Mouse (Mus musculus) E14TG2a.4 (cell line): ENCODE measurements around the gene Itgb5.
A peak's percentile ranks its signal among the peaks of the same experiment; 100 is the strongest.

ENCODE experiments used
- H3K27me3 ChIP-seq: 2 replicates; pipeline ENCODE4 v1.6.1; 2014; ENCODE audit warnings: low read length, control low read depth; ENCODE audit not compliant: insufficient read depth
- H3K36me3 ChIP-seq: 2 replicates; pipeline ENCODE4 v1.6.1; 2014; ENCODE audit warnings: low read length, control low read depth; ENCODE audit not compliant: insufficient read depth
- H3K4me1 ChIP-seq: replicated peaks from 2 replicates; pipeline ENCODE4 v1.6.1; 2014; ENCODE audit warnings: low read depth, low read length, control low read depth
- H3K4me3 ChIP-seq: replicated peaks from 2 replicates; pipeline ENCODE4 v1.5.1; 2014; ENCODE audit warnings: mild to moderate bottlenecking, low read length
- H3K9me3 ChIP-seq: 2 replicates; pipeline ENCODE4 v1.6.1; 2014; ENCODE audit warnings: low read length, control low read depth
- CTCF ChIP-seq: conservative IDR thresholded peaks from 2 replicates; pipeline ENCODE4 v1.5.1; 2014; ENCODE audit warnings: low read length
- NANOG ChIP-seq: IDR thresholded peaks from 2 replicates; pipeline ENCODE4 v1.6.1; 2014; ENCODE audit warnings: borderline replicate concordance, low read length, mixed read lengths
- POU5F1 ChIP-seq: IDR thresholded peaks from 2 replicates; pipeline ENCODE4 v1.6.1; 2014; ENCODE audit warnings: low read length, borderline replicate concordance

The Itgb5 gene

DNA sequence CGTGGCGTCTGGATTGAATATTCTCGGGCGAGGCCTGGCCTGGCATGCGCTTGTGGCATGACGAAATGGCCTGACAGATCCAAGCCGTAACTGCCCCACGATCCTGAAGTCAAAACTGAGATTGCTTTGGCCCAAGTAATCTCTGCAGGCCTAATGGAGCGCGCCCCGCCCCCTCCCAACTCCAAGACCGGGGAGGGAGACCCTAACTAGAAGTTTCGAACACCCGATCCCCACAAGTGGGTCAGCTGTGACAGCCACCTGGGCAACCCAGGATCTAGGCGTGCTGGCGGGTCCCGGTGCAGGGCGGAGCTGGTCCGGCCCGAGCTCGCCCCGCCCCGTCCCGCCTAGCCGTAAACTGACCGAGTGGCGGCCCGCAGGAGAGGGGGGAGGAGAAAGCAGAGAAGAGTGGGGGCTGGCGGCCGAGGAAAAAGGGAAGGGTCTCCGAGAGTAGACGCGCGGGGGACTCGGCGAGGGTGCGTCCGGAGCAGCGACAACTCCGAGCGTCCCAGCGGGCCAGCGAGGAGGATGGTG, at the start of gene Itgb5:
Itgb5 (plus strand) TSS at position 365 of the 531 bp plus-strand sequence.
- Histone ChIP-seq H3K4me1 (peaks cover 27% of the 10 kb centered on the region), H3K4me3 (peak within 1 kb of the TSS; percentile 93), H3K9me3 (peaks cover 24% of the 10 kb centered on the region), H3K36me3 (no peaks in the 10 kb centered on the region), H3K27me3 (peaks cover 28% of the 10 kb centered on the region)
- TF ChIP-seq NANOG (no peak), CTCF (no peak), POU5F1 (no peak)

DNA sequence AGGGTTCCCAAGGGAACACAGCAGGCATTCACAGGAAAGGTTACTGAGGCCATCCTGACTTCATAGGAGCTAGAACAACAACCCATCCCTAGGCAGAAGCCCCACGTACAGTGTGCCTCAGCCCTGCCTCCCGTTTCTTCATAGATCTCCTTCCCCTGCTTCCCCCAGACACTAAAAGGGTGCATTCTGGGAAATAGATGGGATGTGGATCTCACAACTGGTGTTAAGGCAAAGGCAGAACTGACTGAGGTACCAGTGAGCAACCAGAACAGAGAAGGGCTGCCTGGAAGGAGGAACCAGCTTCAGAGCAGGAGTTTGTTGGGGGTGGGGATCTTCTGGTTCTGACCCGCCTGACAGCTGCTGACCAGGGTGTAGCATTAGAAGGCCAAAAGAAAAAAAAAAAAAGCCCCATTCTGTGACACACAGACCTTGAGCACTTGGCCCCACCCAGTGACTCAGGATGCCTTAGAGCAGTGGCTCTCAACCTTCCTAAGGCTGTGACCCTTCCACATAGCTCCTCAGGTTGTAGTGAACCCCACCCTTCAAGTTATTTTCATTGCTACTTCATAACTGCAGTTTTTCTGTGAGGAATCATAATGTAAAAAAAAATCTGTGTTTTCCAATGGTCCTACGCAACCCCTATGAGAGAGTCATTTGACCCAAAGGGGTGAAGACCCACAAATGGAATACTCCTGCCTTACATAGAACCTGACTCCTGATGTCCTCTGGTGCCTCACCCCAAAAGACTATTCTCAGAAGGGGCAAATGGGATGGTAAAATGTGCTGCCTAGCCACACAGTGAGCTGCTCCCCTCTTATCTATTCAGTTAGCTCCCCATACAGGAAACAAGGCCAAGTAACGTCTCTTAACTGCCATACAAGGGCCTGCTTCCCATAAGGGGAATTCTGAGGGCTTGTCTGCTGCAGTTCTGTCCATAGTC, 47.4 kb upstream of the Itgb5 start:
- Histone ChIP-seq H3K27me3 (no peaks in the 10 kb centered on the region; the same call in 1 of the 2 replicates), H3K4me3 (no peak overlapping the region), H3K9me3 (no peaks in the 10 kb centered on the region), H3K36me3 (no peaks in the 10 kb centered on the region), H3K4me1 (peaks cover 13% of the 10 kb centered on the region)
- TF ChIP-seq POU5F1, result no peak
- no peak for TF ChIP-seq NANOG
- TF ChIP-seq CTCF, result no peak

DNA sequence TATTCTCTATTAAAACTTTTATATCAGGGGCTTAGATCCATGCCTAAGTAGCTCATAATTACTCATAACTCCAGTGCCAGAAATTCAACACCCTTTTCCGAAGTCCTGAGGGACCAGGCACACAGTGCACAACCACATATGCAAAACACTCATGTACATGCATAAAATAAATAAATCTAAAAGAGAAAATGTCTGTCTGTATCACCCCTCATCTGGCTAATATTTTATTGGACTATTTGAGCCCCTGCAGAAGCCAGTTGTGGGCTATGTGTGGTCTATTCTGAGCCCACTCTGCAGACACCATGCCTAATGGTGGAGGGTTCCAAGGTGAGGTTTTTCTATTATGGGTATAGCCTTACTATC, 46.8 kb upstream of the Itgb5 start:
- H3K27me3 ChIP-seq, result no peaks in the 10 kb centered on the region; the same call in 1 of the 2 replicates

DNA sequence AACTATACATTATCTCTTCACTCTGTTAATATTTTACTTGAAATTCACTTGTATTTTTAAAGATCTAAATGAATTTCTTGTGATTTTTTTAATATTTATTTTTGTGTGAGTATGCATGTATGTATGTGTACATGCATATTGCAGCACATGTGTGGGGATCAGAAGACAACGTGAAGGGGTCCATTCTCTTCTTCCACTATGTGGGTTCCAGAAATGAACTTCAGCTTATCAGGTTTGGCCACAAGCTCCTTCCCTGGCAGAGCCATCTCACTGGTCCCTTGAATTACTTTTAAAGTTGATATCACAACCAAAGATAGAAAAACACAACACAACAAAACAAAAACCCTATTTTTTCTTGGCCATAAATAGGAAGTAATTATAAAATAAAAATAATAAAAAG, 44.9 kb upstream of the Itgb5 start:
- Histone ChIP-seq H3K4me1 (peaks cover 13% of the 10 kb centered on the region), H3K9me3 (no peaks in the 10 kb centered on the region), H3K4me3 (no peak overlapping the region), H3K27me3 (no peaks in the 10 kb centered on the region), H3K36me3 (no peaks in the 10 kb centered on the region)
- TF ChIP-seq NANOG (no peak), CTCF (no peak), POU5F1 (no peak)

More for the DNA sequence above, 46.8 kb upstream of the Itgb5 start:
- peaks cover 13% of the 10 kb centered on the region for H3K4me1 ChIP-seq
- no peak overlapping the region for H3K4me3 ChIP-seq
- H3K36me3 ChIP-seq, result no peaks in the 10 kb centered on the region
- no peak for TF ChIP-seq CTCF
- TF ChIP-seq POU5F1, result no peak
- TF ChIP-seq NANOG, result no peak
- H3K9me3 ChIP-seq, result no peaks in the 10 kb centered on the region

DNA sequence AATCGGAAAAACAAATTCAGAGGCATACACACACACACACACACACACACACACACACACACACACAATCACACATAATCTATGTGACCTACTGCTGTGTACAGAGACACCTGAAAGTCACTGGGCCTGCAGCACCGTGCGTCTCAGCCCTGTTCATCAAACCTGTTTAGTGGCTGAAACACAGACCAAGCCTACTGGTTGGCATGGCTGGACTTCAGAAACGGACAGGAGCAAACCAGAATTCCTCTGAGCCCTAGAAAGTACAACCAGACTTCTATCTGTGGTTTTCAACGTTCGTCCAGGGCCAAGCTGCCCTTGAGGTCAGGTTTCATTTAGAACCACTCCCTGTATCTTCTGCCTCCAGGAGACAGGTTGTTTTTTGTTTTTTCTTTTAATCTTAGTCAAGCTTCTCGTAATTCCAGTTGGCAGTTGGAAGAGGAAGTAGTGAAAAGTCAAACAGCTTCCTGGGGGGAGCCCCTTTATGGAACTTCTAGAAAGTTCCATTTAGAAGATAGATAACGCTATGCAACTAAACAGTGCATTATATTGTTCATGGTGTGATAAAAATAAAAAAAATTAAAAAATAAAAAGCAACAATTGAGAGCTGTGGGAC, 44.3 kb upstream of the Itgb5 start:
- H3K4me1 ChIP-seq, result peaks cover 13% of the 10 kb centered on the region
- H3K9me3 ChIP-seq, result peaks cover 3% of the 10 kb centered on the region
- no peak overlapping the region for H3K4me3 ChIP-seq
- no peaks in the 10 kb centered on the region for H3K36me3 ChIP-seq
- no peaks in the 10 kb centered on the region for H3K27me3 ChIP-seq
- TF ChIP-seq CTCF (no peak), NANOG (no peak), POU5F1 (no peak)

DNA sequence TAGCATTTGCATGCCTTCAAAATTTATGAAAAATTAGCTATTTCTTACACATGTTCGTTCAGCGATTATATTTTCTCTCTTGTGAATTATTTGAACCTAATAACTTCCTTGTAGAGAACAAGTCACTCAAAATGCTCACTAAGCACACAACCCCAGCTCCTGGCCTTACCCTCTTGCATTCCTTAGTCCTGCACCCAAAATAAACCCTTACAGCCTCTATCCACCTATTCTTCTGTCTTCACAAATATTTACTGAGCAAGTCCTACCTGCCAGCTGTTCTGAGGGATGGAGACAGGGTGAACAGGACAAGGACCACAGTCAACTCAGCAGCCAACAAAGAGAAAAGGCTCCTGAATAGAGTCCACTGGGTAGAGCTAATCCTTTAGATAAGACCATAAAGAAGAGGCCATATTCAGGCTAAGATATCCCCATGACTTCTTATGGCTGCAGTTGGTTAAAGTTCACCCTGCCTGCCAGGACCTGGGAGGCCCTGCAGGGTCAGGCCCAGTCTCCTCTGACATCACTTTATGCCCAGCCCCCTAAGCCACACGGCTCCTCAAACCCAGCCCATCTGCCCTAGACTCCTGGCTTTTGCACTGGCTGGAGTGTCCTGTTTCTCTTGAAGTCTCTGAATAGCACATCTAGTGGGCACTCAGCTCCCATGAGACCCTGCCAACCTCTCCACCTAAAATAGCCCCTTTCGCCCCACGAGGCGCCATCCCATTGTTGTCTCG, 42.6 kb upstream of the Itgb5 start:
- Histone ChIP-seq H3K4me3 (no peak overlapping the region), H3K9me3 (peaks cover 15% of the 10 kb centered on the region), H3K27me3 (no peaks in the 10 kb centered on the region), H3K4me1 (peaks cover 7% of the 10 kb centered on the region), H3K36me3 (no peaks in the 10 kb centered on the region)
- TF ChIP-seq NANOG (no peak), CTCF (no peak), POU5F1 (no peak)

DNA sequence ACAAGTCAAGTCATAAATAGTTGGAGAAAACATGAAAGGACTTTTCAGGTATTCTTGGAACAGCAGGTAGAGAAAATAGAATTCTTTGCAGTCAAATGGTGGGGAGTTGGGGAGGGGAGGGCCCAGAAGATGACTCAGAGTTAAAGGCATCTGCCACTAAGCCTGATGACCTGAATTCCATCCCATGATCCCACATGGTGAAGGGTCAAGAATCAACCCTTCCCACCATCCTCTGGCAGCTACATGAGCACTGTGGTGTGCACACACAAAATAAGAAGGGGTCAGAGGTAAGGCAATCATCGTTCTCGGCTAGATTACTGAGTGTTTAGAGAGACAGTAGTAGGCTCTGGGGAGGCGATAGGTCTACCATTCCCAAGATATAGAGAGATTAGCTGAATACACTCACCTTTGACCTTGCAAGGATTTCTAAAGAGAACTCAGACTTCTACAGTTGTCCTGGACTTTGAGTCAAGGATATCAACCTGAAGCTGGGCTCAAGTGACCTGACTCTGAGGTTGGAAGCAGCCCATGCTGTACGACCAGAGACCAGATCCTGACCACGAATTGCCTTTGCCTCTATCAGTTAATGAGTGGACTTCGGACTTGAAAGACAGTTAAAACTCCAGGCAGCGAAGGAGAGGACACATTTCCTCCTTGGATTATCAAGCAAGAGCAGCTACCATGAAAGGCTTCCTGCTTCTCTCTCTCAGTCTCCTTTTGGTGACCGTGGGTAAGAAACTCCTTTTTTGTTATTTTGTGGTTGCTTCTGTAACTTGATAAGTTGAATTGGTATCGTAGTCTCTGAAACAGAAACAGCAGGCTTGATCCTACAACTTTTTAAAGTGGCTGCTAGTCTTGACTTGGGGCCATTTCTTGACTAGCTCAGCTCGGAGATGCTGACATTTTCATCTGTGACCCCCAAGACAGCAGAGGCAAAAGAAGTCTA, 35.3 kb upstream of the Itgb5 start, which contains the start of gene Muc13:
Muc13 (plus strand) TSS at position 192 of the 946 bp plus-strand sequence.
- Histone ChIP-seq H3K4me3 (no peak within 1 kb of the TSS), H3K4me1 (peaks cover 8% of the 10 kb centered on the region), H3K27me3 (no peaks in the 10 kb centered on the region), H3K36me3 (no peaks in the 10 kb centered on the region), H3K9me3 (peaks cover 24% of the 10 kb centered on the region)
- no peak for TF ChIP-seq NANOG
- no peak for TF ChIP-seq POU5F1
- TF ChIP-seq CTCF, result no peak
